Mouse (Mus musculus) heart, embryonic 11.5 days (tissue): ENCODE data around the gene Ttc12. TPM values are rescaled to one million over a fixed set of nuclear protein-coding genes. Genes with fewer than 3 reads are reported as not detected.

Source experiments
- ATAC-seq: fragments of 200-750 bp; cut with Nextera tagmentation; replicated peaks from 2 replicates; pipeline ENCODE4 v1.8.0; 2017; ENCODE audit warnings: moderate library complexity; ENCODE audit not compliant: insufficient number of reproducible peaks, low FRiP score, low TSS enrichment
- H3K27ac ChIP-seq: fragments of 300-500 bp; sonication (generic); 2 replicates; pipeline ENCODE4 v1.5.1; 2014; ENCODE audit warnings: mild to moderate bottlenecking, low read depth, low read length
- H3K27me3 ChIP-seq: fragments of 300-500 bp; sonication (generic); 2 replicates; pipeline ENCODE4 v1.6.1; 2014; ENCODE audit warnings: mild to moderate bottlenecking, low read length, mixed read lengths; ENCODE audit not compliant: control insufficient read depth, insufficient read depth
- H3K36me3 ChIP-seq: fragments of 300-500 bp; sonication (generic); 2 replicates; pipeline ENCODE4 v1.6.1; 2014; ENCODE audit warnings: mild to moderate bottlenecking, low read length, moderate library complexity, mixed read lengths; ENCODE audit not compliant: control insufficient read depth, insufficient read depth
- H3K4me1 ChIP-seq: fragments of 300-500 bp; sonication (generic); 2 replicates; pipeline ENCODE4 v1.6.1; 2014; ENCODE audit warnings: low read length; ENCODE audit not compliant: control insufficient read depth, insufficient read depth
- H3K4me2 ChIP-seq: fragments of 300-500 bp; sonication (generic); 2 replicates; pipeline ENCODE4 v1.6.1; 2014; ENCODE audit warnings: mild to moderate bottlenecking, moderate library complexity
- H3K4me3 ChIP-seq: fragments of 300-500 bp; sonication (generic); 2 replicates; pipeline ENCODE4 v1.5.1; 2014; ENCODE audit warnings: low read depth, low read length
- H3K9ac ChIP-seq: fragments of 300-500 bp; sonication (generic); 2 replicates; pipeline ENCODE4 v1.6.1; 2014; ENCODE audit warnings: mild to moderate bottlenecking, low read depth, low read length, moderate library complexity
- H3K9me3 ChIP-seq: fragments of 300-500 bp; sonication (generic); replicated peaks from 2 replicates; pipeline ENCODE4 v1.6.1; 2016; ENCODE audit warnings: low read length; ENCODE audit not compliant: control insufficient read depth
- WGBS: fragments of 180-500 bp; shearing (Covaris S2); extraction: QIAGEN DNeasy Blood & Tissue Kit; methylation state at CpG from one replicate; pipeline ENCODE4 v1.1.7; 2014; ENCODE audit not compliant: insufficient replicate concordance; 5-methylcytosine and 5-hydroxymethylcytosine counted together
- polyA plus RNA-seq: library from polyadenylated mRNA; unstranded; fragments of >200 nt; fragmentation: Nextera tagmentation; extraction: Ambion mirVana; gene quantifications from 2 replicates; pipeline ENCODE4 v1.2.1, GENCODE M21; 2014

The Ttc12 gene
- polyA plus RNA-seq, 1 experiment from 2014 or later, result 1.9 TPM

DNA sequence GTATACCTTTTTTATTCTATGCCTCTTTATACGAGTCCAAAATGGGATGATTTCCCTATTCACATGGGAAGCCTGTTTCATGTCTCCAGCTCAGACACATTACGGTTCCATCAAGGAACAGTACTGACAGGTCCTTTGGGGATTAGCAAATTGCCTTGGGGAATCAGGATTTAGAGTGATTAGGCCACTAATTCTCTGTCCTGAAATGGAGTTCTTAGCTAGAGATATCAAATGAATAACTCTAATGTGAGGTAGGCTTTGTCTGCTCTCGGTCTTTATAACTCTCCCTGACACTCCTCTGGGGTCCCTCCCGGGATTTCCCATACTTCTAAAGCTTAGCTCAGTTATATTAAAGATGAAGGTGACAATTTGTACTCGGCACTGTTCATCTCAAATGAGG lies 42.0 kb upstream of the Ttc12 start:
- Histone ChIP-seq H3K4me1 (no peaks in the 10 kb centered on the region), H3K27ac (no peak overlapping the region), H3K4me2 (no peak overlapping the region), H3K9me3 (no peaks in the 10 kb centered on the region), H3K27me3 (no peaks in the 10 kb centered on the region), H3K9ac (no peak overlapping the region), H3K36me3 (no peaks in the 10 kb centered on the region), H3K4me3 (no peak overlapping the region)
- no peak for ATAC-seq
- 85% methylated on average over 5 of the region's 5 CpGs for WGBS

DNA sequence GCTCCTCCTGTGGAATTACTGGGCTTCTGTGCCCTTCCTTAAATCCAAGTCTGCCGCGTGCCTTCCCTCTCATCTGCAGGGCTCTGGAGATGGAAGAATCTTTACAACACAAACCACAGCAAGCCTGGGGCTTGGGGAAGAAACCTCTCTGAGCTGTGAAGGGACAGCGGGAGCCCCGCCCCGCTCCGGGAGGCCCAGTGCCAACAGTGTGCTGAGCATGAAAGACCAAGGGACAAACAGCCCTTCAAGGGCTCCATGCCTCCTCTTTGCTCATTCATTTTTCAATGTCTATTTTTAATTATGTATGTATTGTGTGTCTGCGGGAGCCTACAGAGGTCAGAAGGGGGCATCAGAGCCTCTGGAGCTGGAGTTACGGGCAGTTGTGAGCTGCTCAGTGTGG lies 41.3 kb upstream of the Ttc12 start:
- H3K9ac ChIP-seq, result no peak overlapping the region
- no peak overlapping the region for H3K4me3 ChIP-seq
- 63% methylated on average over 8 of the region's 8 CpGs for WGBS
- no peaks in the 10 kb centered on the region for H3K9me3 ChIP-seq
- no peaks in the 10 kb centered on the region for H3K4me1 ChIP-seq
- no peaks in the 10 kb centered on the region for H3K36me3 ChIP-seq
- no peaks in the 10 kb centered on the region for H3K27me3 ChIP-seq
- no peak overlapping the region for H3K4me2 ChIP-seq
- no peak for ATAC-seq
- H3K27ac ChIP-seq, result no peak overlapping the region

DNA sequence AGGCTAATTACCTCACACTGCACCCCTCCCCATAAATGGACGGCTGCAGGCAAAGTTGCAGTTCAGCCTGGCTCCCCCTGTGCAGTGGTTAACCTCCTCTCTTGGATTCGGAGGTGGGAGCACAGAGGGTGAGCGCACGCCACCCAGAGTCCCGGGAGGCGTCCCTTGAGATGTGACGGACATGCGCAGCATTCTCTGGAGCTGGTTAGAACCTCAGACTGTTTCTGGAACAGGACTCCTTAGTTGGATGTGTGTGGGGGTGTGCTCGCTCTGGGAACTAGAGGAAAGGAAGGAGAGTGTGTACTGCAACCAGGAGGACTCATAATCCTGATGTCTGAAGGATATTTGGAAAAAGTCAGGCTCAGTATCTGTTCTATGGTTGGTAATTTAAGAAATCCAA lies 38.7 kb upstream of the Ttc12 start:
- Histone ChIP-seq H3K9ac (no peak overlapping the region), H3K4me2 (no peak overlapping the region), H3K4me1 (no peaks in the 10 kb centered on the region), H3K4me3 (no peak overlapping the region), H3K27ac (no peak overlapping the region), H3K9me3 (no peaks in the 10 kb centered on the region), H3K27me3 (no peaks in the 10 kb centered on the region), H3K36me3 (no peaks in the 10 kb centered on the region)
- WGBS, result 69% methylated on average over 9 of the region's 9 CpGs
- ATAC-seq, result no peak

DNA sequence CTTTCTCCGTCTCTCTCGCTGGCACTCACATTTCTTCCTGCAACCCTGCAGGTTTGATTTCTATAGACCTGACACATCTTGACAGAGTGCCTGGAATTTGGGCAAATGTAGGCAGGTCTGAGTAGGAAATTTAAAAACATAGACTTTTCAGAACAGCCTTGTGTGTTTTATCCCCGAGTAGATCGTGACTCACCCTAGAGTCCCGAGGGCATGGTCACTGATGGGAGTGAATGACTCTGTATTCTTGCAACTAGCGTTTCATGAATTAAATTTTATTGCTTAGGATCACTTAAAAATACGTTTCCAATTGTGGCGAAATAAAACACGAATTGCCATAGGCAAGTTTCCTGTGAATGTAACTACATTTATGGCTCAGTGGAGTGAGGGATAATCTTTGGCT lies 37.9 kb upstream of the Ttc12 start:
- WGBS, result 84% methylated on average over 9 of the region's 9 CpGs
- Histone ChIP-seq H3K36me3 (0 out of 2 replicates have a peak, but pooled peaks cover 3% of the 10 kb centered on the region), H3K4me1 (no peaks in the 10 kb centered on the region), H3K9me3 (no peaks in the 10 kb centered on the region), H3K9ac (no peak overlapping the region), H3K4me3 (no peak overlapping the region), H3K4me2 (no peak overlapping the region), H3K27me3 (no peaks in the 10 kb centered on the region), H3K27ac (no peak overlapping the region)
- no peak for ATAC-seq

DNA sequence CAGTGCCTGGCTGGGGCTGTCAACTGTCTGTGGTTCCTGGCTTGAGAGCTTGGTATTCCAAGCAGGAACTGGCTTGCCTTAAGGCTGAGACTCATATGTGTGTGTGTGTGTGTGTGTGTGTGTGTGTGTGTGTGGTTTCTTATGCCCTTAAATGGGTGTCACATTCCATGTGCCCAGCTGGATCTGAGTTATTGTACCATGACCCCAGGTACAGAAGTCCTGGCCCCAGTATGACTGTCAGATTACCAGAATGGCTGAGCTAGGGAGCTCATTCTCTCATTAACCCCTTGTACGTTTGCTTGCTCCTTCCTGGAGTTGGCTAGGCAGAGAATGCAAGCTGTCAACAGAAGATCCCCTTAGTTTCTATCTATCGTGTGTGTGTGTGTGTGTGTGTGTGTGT lies 28.3 kb upstream of the Ttc12 start:
- ATAC-seq, result no peak
- WGBS, result 69% methylated on average over 2 of the region's 2 CpGs
- Histone ChIP-seq H3K4me1 (no peaks in the 10 kb centered on the region), H3K36me3 (0 out of 2 replicates have a peak, but pooled peaks cover 3% of the 10 kb centered on the region), H3K27me3 (no peaks in the 10 kb centered on the region), H3K9me3 (no peaks in the 10 kb centered on the region), H3K9ac (no peak overlapping the region), H3K4me2 (no peak overlapping the region), H3K27ac (no peak overlapping the region), H3K4me3 (no peak overlapping the region)

DNA sequence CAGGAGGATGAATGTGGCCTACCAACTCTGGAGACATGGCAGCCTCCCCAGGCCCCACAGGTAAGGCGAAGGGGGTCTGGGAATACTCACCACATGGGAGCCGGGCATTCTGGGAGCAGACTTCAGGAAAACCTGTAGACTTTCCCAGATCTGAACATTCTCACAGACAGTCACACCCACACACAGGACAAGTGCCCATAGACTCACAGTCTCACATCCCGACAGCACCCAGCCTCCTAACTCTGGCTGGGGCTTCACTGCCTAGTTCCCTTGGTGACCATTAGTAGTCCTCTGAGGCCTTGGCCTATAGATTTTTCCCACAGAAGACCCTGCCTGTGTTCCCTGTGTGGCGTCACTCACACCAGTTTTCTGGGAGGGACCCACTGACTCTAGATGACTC lies 24.6 kb upstream of the Ttc12 start:
- H3K4me1 ChIP-seq, result no peaks in the 10 kb centered on the region
- WGBS, result 78% methylated on average over 4 of the region's 4 CpGs
- H3K27me3 ChIP-seq, result no peaks in the 10 kb centered on the region
- no peaks in the 10 kb centered on the region for H3K9me3 ChIP-seq
- no peak for ATAC-seq
- no peak overlapping the region for H3K4me2 ChIP-seq
- no peak overlapping the region for H3K4me3 ChIP-seq
- H3K36me3 ChIP-seq, result no peaks in the 10 kb centered on the region
- no peak overlapping the region for H3K9ac ChIP-seq
- H3K27ac ChIP-seq, result no peak overlapping the region

DNA sequence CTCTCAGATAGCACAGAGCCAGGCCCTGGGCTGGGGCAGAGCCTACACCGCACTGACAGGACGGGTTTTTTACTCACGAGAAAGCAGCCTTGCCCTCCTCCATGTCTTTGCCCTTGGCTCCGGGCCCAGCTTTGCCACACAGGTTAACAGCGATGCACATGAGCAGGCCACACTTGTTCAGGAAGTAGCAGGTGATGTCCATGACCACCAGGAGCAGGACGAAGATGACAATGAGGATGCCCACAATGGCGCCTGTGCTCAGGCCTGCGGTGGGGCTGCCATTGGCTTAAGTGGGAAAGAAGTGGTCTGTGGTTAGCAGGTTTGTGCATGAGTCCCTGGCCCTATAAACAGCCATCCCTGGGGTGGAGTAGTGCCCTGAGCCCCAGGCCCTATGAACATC lies 23.6 kb upstream of the Ttc12 start:
- no peak overlapping the region for H3K4me3 ChIP-seq
- no peak for ATAC-seq
- WGBS, result 84% methylated on average over 8 of the region's 8 CpGs
- H3K4me2 ChIP-seq, result no peak overlapping the region
- H3K9me3 ChIP-seq, result no peaks in the 10 kb centered on the region
- no peak overlapping the region for H3K9ac ChIP-seq
- no peaks in the 10 kb centered on the region for H3K27me3 ChIP-seq
- H3K4me1 ChIP-seq, result no peaks in the 10 kb centered on the region
- 0 out of 2 replicates have a peak, but pooled peaks cover 2% of the 10 kb centered on the region for H3K36me3 ChIP-seq
- H3K27ac ChIP-seq, result no peak overlapping the region

DNA sequence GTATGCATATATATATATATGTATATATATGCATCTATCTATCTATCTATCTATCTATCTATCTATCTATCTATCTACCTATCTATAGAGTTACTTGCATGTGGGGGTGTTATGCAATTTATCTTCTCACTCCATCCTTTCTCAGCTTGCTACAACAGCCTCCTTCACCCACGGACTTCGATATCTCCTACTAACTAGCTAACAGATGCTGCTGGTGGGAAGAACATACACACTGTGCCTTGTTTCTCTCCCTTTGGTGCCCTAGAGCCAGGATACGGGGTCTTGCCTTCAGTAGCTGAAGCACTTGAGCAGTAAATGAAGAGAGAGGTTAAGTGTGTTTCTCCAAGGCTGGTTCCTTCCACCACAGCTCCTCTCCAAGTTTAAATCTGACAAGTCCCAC lies 23.1 kb upstream of the Ttc12 start:
- ATAC-seq, result no peak
- WGBS, result 84% methylated on average over 3 of the region's 3 CpGs
- Histone ChIP-seq H3K9ac (no peak overlapping the region), H3K4me3 (no peak overlapping the region), H3K9me3 (no peaks in the 10 kb centered on the region), H3K4me2 (no peak overlapping the region), H3K27ac (no peak overlapping the region), H3K36me3 (0 out of 2 replicates have a peak, but pooled peaks cover 2% of the 10 kb centered on the region), H3K27me3 (no peaks in the 10 kb centered on the region), H3K4me1 (no peaks in the 10 kb centered on the region)

DNA sequence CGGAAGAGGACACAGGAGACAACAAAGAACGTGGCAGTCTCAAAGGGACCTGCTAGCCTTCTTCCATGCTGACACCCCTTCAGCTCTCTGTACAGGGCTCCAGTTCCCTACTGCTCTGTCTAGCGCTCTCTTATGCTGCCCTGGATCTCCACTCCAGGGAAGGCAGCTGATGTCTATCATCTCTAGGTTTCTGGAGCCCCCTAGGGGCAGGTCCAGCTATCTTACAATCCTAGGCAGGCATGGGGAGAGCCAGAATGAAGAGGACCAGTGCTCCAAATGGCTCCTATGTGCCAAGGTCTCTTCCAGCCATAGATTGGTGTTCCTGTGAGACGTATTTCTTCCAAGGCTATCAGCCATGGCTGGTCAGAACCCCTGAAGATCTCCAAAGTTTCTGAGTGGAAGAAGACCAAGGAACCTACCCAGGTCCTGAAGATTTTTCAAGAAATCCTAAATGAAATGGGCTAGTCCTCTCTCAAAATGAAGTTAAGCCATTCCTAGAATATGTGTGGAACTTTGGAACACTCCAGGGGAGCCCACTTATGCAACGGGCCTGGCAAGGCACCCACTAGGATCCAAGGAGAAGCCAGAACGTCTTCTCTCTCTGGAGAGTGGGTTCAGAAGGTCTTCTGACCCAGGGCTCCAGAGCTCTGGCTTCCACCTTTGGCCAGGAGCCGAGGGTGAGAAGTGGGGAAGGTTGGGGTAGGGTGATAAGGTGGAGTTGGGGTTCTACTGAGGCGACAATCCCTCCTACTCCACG lies 22.0 kb upstream of the Ttc12 start:
- Histone ChIP-seq H3K27me3 (no peaks in the 10 kb centered on the region), H3K9ac (no peak overlapping the region), H3K27ac (no peak overlapping the region), H3K9me3 (no peaks in the 10 kb centered on the region), H3K36me3 (0 out of 2 replicates have a peak, but pooled peaks cover 2% of the 10 kb centered on the region), H3K4me1 (no peaks in the 10 kb centered on the region), H3K4me2 (no peak overlapping the region), H3K4me3 (no peak overlapping the region)
- 77% methylated on average over 9 of the region's 9 CpGs for WGBS
- no peak for ATAC-seq
